Mouse (Mus musculus): ENCODE measurements around the gene Chst11. TPM values are rescaled to one million over a fixed set of nuclear protein-coding genes. Genes with fewer than 3 reads are reported as not detected.

The Chst11 gene
- 0.99 and 1.4 TPM in 2 replicates for polyA plus RNA-seq (2015; fragmentation: Nextera tagmentation; extraction: Ambion mirVana)

- no peaks in the 10 kb centered on the region for H3K36me3 ChIP-seq
- peak within 1 kb of the TSS; percentile 98 for H3K4me2 ChIP-seq (replicated peaks)
- no peaks in the 10 kb centered on the region; the same call in none of the 2 replicates for H3K27me3 ChIP-seq (replicated peaks)
- under 1% methylated on average over 66 of the region's 67 CpGs for WGBS
- peak; percentile 91 for ATAC-seq
- H3K9me3 ChIP-seq: no peaks in the 10 kb centered on the region
- H3K9ac ChIP-seq: peak within 1 kb of the TSS; percentile 66
- H3K4me3 ChIP-seq (replicated peaks): peak within 1 kb of the TSS; percentile 83
- peaks cover 19% of the 10 kb centered on the region for H3K4me1 ChIP-seq (replicated peaks)
- peak within 1 kb of the TSS; percentile 79 for H3K27ac ChIP-seq
These were observed at the start of gene Chst11 for GRCm38 (mm10) chr10:82984950-82985699. Chst11 (plus strand) TSS chr10:82985498.

- Histone ChIP-seq H3K36me3 (no peaks in the 10 kb centered on the region), H3K4me1 (replicated peaks) (no peaks in the 10 kb centered on the region), H3K9me3 (no peaks in the 10 kb centered on the region), H3K4me2 (replicated peaks) (no peak overlapping the region), H3K4me3 (replicated peaks) (no peak overlapping the region), H3K9ac (no peak overlapping the region), H3K27me3 (replicated peaks) (no peaks in the 10 kb centered on the region), H3K27ac (no peak overlapping the region)
- ATAC-seq: peak; percentile 88
- 70% methylated on average over 6 of the region's 6 CpGs for WGBS
These were observed 49.5 kb upstream of the Chst11 start for GRCm38 (mm10) chr10:82935774-82936173.

- 77% methylated on average over 4 of the region's 4 CpGs for WGBS
- H3K27ac ChIP-seq: no peak overlapping the region
- no peak overlapping the region for H3K4me2 ChIP-seq (replicated peaks)
These were observed 31.9 kb upstream of the Chst11 start for GRCm38 (mm10) chr10:82953415-82953814.

GRCm38 (mm10) chr10:82955117-82955516, 30.2 kb upstream of the Chst11 start:
- ATAC-seq: no peak
- Histone ChIP-seq H3K4me2 (replicated peaks) (no peak overlapping the region), H3K4me3 (replicated peaks) (no peak overlapping the region), H3K4me1 (replicated peaks) (no peaks in the 10 kb centered on the region), H3K27ac (no peak overlapping the region), H3K9me3 (no peaks in the 10 kb centered on the region), H3K9ac (no peak overlapping the region), H3K27me3 (replicated peaks) (no peaks in the 10 kb centered on the region), H3K36me3 (no peaks in the 10 kb centered on the region)
- WGBS: 93% methylated on average over 18 of the region's 18 CpGs

More at GRCm38 (mm10) chr10:82953415-82953814, 31.9 kb upstream of the Chst11 start:
- no peak overlapping the region for H3K4me3 ChIP-seq (replicated peaks)
- no peak overlapping the region for H3K9ac ChIP-seq
- no peaks in the 10 kb centered on the region for H3K4me1 ChIP-seq (replicated peaks)
- H3K9me3 ChIP-seq: no peaks in the 10 kb centered on the region
- no peaks in the 10 kb centered on the region for H3K36me3 ChIP-seq
- no peaks in the 10 kb centered on the region for H3K27me3 ChIP-seq (replicated peaks)
- ATAC-seq: no peak

- Histone ChIP-seq H3K27me3 (replicated peaks) (no peaks in the 10 kb centered on the region), H3K4me2 (replicated peaks) (no peak overlapping the region), H3K36me3 (no peaks in the 10 kb centered on the region), H3K4me3 (replicated peaks) (no peak overlapping the region), H3K9ac (no peak overlapping the region), H3K9me3 (no peaks in the 10 kb centered on the region), H3K4me1 (replicated peaks) (no peaks in the 10 kb centered on the region), H3K27ac (no peak overlapping the region)
- 56% methylated on average over 5 of the region's 5 CpGs for WGBS
- ATAC-seq: no peak
These were observed 27.0 kb upstream of the Chst11 start for GRCm38 (mm10) chr10:82958218-82958761.

GRCm38 (mm10) chr10:82959316-82959715, 26.0 kb upstream of the Chst11 start:
- Histone ChIP-seq H3K4me2 (replicated peaks) (no peak overlapping the region), H3K9me3 (no peaks in the 10 kb centered on the region), H3K27ac (no peak overlapping the region), H3K27me3 (replicated peaks) (no peaks in the 10 kb centered on the region), H3K4me1 (replicated peaks) (no peaks in the 10 kb centered on the region), H3K9ac (no peak overlapping the region), H3K4me3 (replicated peaks) (no peak overlapping the region), H3K36me3 (no peaks in the 10 kb centered on the region)
- ATAC-seq: no peak

- H3K36me3 ChIP-seq: no peaks in the 10 kb centered on the region
- no peaks in the 10 kb centered on the region for H3K27me3 ChIP-seq (replicated peaks)
- no peak overlapping the region for H3K27ac ChIP-seq
- 51% methylated on average over 7 of the region's 7 CpGs for WGBS
- H3K4me3 ChIP-seq (replicated peaks): no peak overlapping the region
- H3K4me1 ChIP-seq (replicated peaks): no peaks in the 10 kb centered on the region
- no peak overlapping the region for H3K9ac ChIP-seq
- ATAC-seq: no peak
- no peaks in the 10 kb centered on the region for H3K9me3 ChIP-seq
- H3K4me2 ChIP-seq (replicated peaks): no peak overlapping the region
These were observed 24.0 kb upstream of the Chst11 start for GRCm38 (mm10) chr10:82961302-82961701.

- Histone ChIP-seq H3K27me3 (replicated peaks) (no peaks in the 10 kb centered on the region), H3K4me2 (replicated peaks) (no peak overlapping the region), H3K27ac (no peak overlapping the region), H3K36me3 (no peaks in the 10 kb centered on the region), H3K9ac (no peak overlapping the region), H3K9me3 (no peaks in the 10 kb centered on the region), H3K4me3 (replicated peaks) (no peak overlapping the region), H3K4me1 (replicated peaks) (no peaks in the 10 kb centered on the region)
- WGBS: 89% methylated on average over 4 of the region's 4 CpGs
- ATAC-seq: no peak
These were observed 23.3 kb upstream of the Chst11 start for GRCm38 (mm10) chr10:82962018-82962417.

- no peak overlapping the region for H3K4me3 ChIP-seq (replicated peaks)
- 80% methylated on average over 6 of the region's 6 CpGs for WGBS
- no peak overlapping the region for H3K27ac ChIP-seq
- no peaks in the 10 kb centered on the region for H3K4me1 ChIP-seq (replicated peaks)
- no peaks in the 10 kb centered on the region for H3K36me3 ChIP-seq
- no peaks in the 10 kb centered on the region for H3K9me3 ChIP-seq
- H3K9ac ChIP-seq: no peak overlapping the region
- no peak overlapping the region for H3K4me2 ChIP-seq (replicated peaks)
- no peak for ATAC-seq
- H3K27me3 ChIP-seq (replicated peaks): no peaks in the 10 kb centered on the region
These were observed 22.8 kb upstream of the Chst11 start for GRCm38 (mm10) chr10:82962472-82963020.

- no peak overlapping the region for H3K9ac ChIP-seq
- 77% methylated on average over 7 of the region's 7 CpGs for WGBS
These were observed 20.8 kb upstream of the Chst11 start for GRCm38 (mm10) chr10:82964491-82964890.

GRCm38 (mm10) chr10:82966672-82967071, 18.6 kb upstream of the Chst11 start:
- no peak overlapping the region for H3K4me2 ChIP-seq (replicated peaks)
- no peak overlapping the region for H3K27ac ChIP-seq
- H3K9me3 ChIP-seq: no peaks in the 10 kb centered on the region
- peaks cover 3% of the 10 kb centered on the region; the same call in 1 of the 2 replicates for H3K4me1 ChIP-seq (replicated peaks)
- 85% methylated on average over 7 of the region's 7 CpGs for WGBS
- no peaks in the 10 kb centered on the region for H3K36me3 ChIP-seq
- H3K9ac ChIP-seq: no peak overlapping the region
- H3K27me3 ChIP-seq (replicated peaks): no peaks in the 10 kb centered on the region
- H3K4me3 ChIP-seq (replicated peaks): no peak overlapping the region
- ATAC-seq: no peak

More at GRCm38 (mm10) chr10:82964491-82964890, 20.8 kb upstream of the Chst11 start:
- no peak for ATAC-seq
- Histone ChIP-seq H3K27ac (no peak overlapping the region), H3K36me3 (no peaks in the 10 kb centered on the region), H3K27me3 (replicated peaks) (no peaks in the 10 kb centered on the region), H3K9me3 (no peaks in the 10 kb centered on the region), H3K4me3 (replicated peaks) (no peak overlapping the region), H3K4me1 (replicated peaks) (0 out of 2 replicates have a peak, but pooled peaks cover 2% of the 10 kb centered on the region), H3K4me2 (replicated peaks) (no peak overlapping the region)

GRCm38 (mm10) chr10:82969612-82970011, 15.7 kb upstream of the Chst11 start:
- no peak overlapping the region for H3K4me2 ChIP-seq (replicated peaks)
- H3K9me3 ChIP-seq: no peaks in the 10 kb centered on the region
- H3K4me1 ChIP-seq (replicated peaks): peaks cover 11% of the 10 kb centered on the region
- H3K4me3 ChIP-seq (replicated peaks): no peak overlapping the region
- no peak overlapping the region for H3K27ac ChIP-seq
- 61% methylated on average over 5 of the region's 5 CpGs for WGBS
- no peaks in the 10 kb centered on the region for H3K27me3 ChIP-seq (replicated peaks)
- no peaks in the 10 kb centered on the region for H3K36me3 ChIP-seq
- ATAC-seq: no peak
- no peak overlapping the region for H3K9ac ChIP-seq

All from intestine, embryonic 15.5 days (tissue).